Mouse (Mus musculus) lung, adult 10 weeks (tissue): ENCODE measurements around the gene Rmdn3. TPM values are rescaled to one million over a fixed set of nuclear protein-coding genes. Genes with fewer than 3 reads are reported as not detected.

Experiments
- polyA plus RNA-seq: library from polyadenylated mRNA; stranded (reverse); fragments of 350-450 nt; fragmentation: Illumina TruSeq; extraction: RNeasy Lipid Tissue Mini Kit (QIAGEN cat#74804); gene quantifications from one replicate; pipeline ENCODE4 v1.2.3, GENCODE M21; 2014; ENCODE audit warnings: low read depth, low replicate concordance; ENCODE audit not compliant: insufficient read depth

The Rmdn3 gene
- 20.4 TPM for polyA plus RNA-seq

DNA sequence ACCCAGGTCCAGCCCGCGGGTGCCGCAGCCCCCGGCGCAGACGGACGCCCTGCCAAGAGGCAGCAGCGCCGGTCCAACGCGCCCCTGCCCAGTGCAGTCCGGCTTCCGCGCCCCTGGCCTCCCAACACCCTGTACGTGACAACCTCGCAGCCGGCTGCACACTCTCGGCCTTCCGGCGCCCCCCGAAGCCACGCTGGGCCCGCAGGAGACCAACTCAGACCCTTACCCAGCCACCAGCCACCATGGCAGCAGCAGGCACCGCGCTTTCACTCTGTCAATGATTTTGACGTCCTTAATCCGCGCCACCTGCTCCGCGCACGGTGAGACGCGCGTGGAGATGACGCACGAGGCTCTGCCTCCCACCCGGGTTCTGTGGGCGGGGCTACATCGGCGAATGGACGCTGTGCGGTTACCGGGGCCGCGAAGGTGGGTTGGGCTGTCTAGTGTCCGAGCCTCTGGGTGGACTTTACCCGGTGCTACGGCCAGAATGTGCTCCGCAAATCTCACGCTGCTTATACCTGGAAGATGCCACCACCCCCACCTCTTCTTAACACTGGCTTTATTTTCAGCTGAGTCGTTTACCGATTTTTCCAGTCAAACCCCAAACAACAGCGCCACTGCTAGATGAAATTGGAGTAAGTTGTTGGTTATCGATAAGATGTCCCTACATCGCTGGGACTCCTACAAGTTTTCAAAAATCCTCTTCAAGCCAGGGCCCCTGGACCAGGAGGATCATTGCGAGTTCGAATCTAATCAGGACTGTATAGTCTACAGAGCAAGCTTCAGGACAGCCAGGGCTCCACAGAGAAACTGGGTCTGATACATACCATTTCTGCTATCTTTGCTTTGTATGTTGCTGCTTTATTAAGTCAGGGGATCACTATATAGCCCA is at the start of gene Rmdn3:
TSS of gene Rmdn3 (minus strand) at position 354 of the 892 bp plus-strand sequence.

DNA sequence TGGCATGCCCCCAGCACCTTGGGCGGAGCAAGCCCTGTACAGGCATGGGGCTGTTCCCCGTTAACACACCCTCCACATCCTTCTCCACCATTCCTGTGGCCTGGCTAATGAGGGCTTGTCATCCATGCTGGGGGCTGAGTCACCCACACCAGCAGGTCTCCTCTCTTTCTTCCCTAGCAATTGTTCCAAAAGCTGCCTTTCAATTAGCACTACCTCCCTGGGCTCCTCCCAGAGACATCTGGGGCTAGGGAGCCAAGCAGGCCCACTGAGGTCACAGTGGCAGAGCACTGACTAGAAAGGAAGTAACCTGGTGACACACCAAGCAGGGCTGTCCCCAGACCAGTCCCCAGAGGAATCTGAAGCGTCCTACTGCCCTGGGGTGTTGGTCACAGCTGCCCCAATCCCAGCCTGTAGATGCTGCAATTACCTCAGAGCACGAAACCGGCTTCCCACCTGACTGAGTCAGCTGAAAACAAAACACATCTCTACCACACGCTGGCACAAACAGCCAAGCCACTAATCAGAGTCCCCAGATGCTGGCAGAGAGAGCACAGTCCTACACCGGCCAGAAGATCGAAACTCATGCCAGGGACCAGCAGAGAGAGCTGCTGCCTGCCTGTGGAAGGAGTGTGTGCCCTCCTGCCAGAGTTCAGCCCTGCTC is 17.3 kb upstream of the Rmdn3 start, which contains the start of gene Gm14137:
TSS of gene Gm14137 (plus strand) at position 519 of the 661 bp plus-strand sequence.

DNA sequence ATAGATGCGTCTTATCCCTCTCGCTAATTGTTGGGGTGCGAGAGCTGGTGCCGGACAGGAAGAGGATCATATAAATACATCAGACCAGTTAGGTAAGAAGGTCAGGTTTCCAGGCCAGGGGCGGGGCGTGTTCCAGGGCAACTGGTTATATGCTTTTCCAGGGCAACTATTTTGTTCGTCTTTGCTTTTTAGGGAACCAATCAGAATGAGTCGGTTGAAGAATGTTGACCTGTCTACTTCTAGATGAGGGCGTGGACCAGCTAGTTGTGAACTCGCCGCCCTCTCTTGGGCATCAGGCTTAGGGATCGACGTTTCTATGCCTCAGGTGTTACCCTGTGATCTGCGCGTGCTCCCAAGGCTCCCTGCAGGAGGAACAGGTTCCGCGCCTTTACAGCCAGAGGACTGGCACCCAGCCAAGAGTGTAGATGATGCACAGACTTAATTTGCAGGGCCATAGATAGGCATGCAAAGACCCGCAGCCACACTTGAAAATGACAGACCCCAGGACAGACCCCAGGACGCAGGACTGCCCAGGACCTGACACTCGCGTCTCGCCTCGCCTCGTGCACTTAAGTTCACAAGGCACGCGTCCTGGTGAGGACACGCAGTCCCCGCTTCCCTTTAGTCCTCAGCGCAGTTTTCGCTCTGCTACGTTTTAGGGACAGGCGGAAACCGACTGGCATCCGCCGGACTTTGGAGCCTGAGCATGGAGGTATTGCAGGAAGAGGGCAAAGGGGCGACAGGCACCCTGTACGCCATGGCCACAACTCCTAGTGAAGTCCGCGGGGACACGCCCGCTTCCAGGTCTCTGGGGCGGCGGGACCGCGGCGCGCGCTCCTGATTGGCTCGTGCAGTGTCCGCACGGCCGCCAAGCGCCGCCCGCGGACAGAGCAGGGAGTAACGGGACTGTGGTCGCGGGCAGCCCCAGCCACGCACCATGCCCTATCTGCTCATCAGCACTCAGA is 10.3 kb upstream of the Rmdn3 start, which contains the start of gene Gchfr:
TSS of gene Gchfr (plus strand) at position 873 of the 965 bp plus-strand sequence.

DNA sequence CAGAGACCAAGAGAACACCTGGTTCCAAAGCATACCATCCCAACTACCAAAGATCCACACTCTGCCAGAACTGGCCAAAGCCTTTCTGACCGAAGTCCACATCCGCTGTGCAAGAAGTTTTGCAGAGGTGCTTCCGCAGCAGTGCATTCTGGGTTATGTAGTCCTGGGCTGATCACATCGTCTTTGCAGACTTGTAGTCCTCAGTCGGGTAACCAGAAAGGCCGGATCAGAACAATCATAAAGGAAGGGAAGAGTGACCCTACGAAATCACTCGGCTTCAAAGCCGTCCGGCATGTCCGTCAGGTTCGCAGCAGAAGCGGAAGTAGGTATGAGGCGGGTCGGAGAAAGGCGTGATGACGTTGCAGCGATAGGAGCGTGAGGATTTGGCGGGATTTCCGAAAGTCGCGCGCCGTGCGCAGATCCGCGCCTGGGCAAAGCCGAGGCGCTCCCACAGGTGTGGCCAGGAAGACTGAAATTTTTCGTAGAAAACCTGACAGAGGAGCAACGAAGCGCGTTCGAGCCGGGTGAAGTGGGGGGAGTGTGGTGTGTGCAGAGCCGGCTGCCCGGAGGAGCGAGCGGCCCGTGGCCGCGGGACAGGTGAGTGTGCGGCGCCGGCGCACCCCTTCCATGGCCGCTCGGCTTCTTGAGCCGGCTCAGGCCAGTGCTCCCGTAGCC is 44.3 kb downstream of the Rmdn3 start, which contains the start of gene Rad51:
TSS of gene Rad51 (plus strand) at position 356 of the 675 bp plus-strand sequence.

Other genes starting within 250 kb of the Rmdn3 start
- 10.3 TPM for gene Chst14, start 230.5 kb downstream of the Rmdn3 start, polyA plus RNA-seq
- gene Ccdc32, start 127.6 kb downstream of the Rmdn3 start, polyA plus RNA-seq, result 14.1 TPM
- 1.1 TPM for gene Rpusd2, start 122.2 kb downstream of the Rmdn3 start, polyA plus RNA-seq
- 0.06 TPM for gene Knl1, start 109.9 kb downstream of the Rmdn3 start, polyA plus RNA-seq
- 0.85 TPM for gene Rad51, start 44.2 kb downstream of the Rmdn3 start, polyA plus RNA-seq
- 5.3 TPM for gene Gchfr, start 10.7 kb upstream of the Rmdn3 start, polyA plus RNA-seq
- gene Gm14137, start 17.5 kb upstream of the Rmdn3 start, polyA plus RNA-seq, result not detected
- 17.0 TPM for gene Zfyve19, start 51.6 kb upstream of the Rmdn3 start, polyA plus RNA-seq
- gene Dnajc17, start 51.8 kb upstream of the Rmdn3 start, polyA plus RNA-seq, result 13.5 TPM
- gene Ppp1r14d, start 72.9 kb upstream of the Rmdn3 start, polyA plus RNA-seq, result 5.5 TPM
- 27.2 TPM for gene Spint1, start 80.3 kb upstream of the Rmdn3 start, polyA plus RNA-seq
- 1.7 TPM for gene Rhov, start 114.2 kb upstream of the Rmdn3 start, polyA plus RNA-seq
- gene Vps18, start 131.7 kb upstream of the Rmdn3 start, polyA plus RNA-seq, result 7.4 TPM
- gene Dll4, start 168.8 kb upstream of the Rmdn3 start, polyA plus RNA-seq, result 31.5 TPM
- 2.2 TPM for gene Chac1, start 194.2 kb upstream of the Rmdn3 start, polyA plus RNA-seq